ENCODE assay signal across 11 mouse cellular contexts in the genomic region with DNA sequence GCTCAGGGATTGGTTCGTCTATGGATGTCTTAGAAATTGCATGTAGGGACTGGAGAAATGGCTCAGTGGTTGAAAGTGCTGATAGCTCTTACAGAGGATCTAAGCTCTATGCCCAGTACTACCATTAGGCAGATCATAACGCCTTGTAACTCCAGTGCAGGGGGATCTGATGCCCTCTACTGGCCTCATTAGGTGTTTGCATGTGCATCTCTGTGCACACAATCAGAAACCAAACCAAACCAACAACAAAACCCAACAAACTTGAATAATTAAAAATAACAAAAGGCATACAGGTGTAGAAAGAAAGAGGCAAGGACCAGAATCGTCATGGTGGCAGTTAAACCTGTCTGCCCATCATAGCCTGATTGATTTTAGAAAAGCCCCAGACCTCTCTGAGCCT.
DNase-seq lines count a peak whose midpoint lies in the region; ATAC-seq and TF ChIP-seq lines count a peak whose summit lies in the region.
"Had no signal": no experiment of that assay in that cellular context is flagged by ENCODE, and none has a peak within 500 bp of the region (broad histone marks: within the 10 kb centered on the region; RNA-seq: fewer than 3 reads in every experiment).

No protein-coding gene starts in this region.

- no peak for TF ChIP-seq POLR2A in heart, adult 2 months (IDR thresholded peaks at IDR 0.05; ENCODE audit: insufficient read depth, low read depth, low read length)
- no peak for TF ChIP-seq POLR2A in brain, embryonic 14.5 days (IDR thresholded peaks at IDR 0.05; ENCODE audit: borderline replicate concordance, extremely low read depth, insufficient read depth, insufficient read length, poor library complexity, severe bottlenecking)

- TF ChIP-seq EP300 in heart, adult 2 months (IDR thresholded peaks at IDR 0.05; ENCODE audit: insufficient read depth, low read depth, low read length), result no peak
- no peak for TF ChIP-seq EP300 in liver, postnatal 0 days (IDR thresholded peaks at IDR 0.05; ENCODE audit: low read depth)

- ATAC-seq in heart, embryonic 11.5 days (replicated peaks; ENCODE audit: insufficient number of reproducible peaks, low FRiP score, low TSS enrichment), result no peak
- ATAC-seq in liver, postnatal 0 days, result no peak

- no peaks in the 10 kb centered on the region for H3K79me2 ChIP-seq in heart, adult 2 months (replicated peaks; ENCODE audit: control insufficient read depth, insufficient read depth, low read length)

- peak; percentile 60 for TF ChIP-seq CTCF in heart, adult 2 months (IDR thresholded peaks at IDR 0.05)
- peak; percentile 63 for TF ChIP-seq CTCF in liver, postnatal 0 days (IDR thresholded peaks at IDR 0.05; ENCODE audit: low read depth)
- TF ChIP-seq CTCF in brain, embryonic 14.5 days (IDR thresholded peaks at IDR 0.05; ENCODE audit: borderline replicate concordance, extremely low read depth, insufficient read depth, insufficient read length), result peak; percentile 43; the same call in 1 of the 2 replicates

- no peaks in the 10 kb centered on the region for H3K9me3 ChIP-seq in heart, embryonic 11.5 days (replicated peaks; ENCODE audit: control insufficient read depth, low read length)
- no peaks in the 10 kb centered on the region for H3K9me3 ChIP-seq in liver, postnatal 0 days (ENCODE audit: low read length)

- intact Hi-C loops in heart, adult 2 months (cut with DNase I), result no loop called here

- WGBS in heart, adult 2 months, result 64% methylated on average over 3 of the region's 3 CpGs
- WGBS in heart, embryonic 11.5 days (ENCODE audit: insufficient replicate concordance), result 50% methylated on average over 3 of the region's 3 CpGs
- WGBS in liver, postnatal 0 days (ENCODE audit: insufficient replicate concordance), result 47% methylated on average over 3 of the region's 3 CpGs

- DNase-seq in heart, adult 2 months, result no peak
- DNase-seq in liver, postnatal 0 days, result no peak
- no peak for DNase-seq in liver
- no peak for DNase-seq in brain, embryonic 14.5 days (ENCODE audit: low read depth)
- DNase-seq in retina, embryonic 14.5 days (ENCODE audit: low spot score), result peak; percentile 58
- no peak for DNase-seq in urinary bladder, postnatal 10 days (ENCODE audit: low spot score)
- no peak for DNase-seq in T-cell, adult 2 months (ENCODE audit: low spot score)
- DNase-seq: cerebellum, adult 11 months; heart, postnatal 10 days; thymus, postnatal 25 days had no signal

- no peak overlapping the region for H3K9ac ChIP-seq in heart, adult 2 months (ENCODE audit: low read depth, low read length)
- H3K9ac ChIP-seq in heart, embryonic 11.5 days (ENCODE audit: low read depth, low read length), result no peak overlapping the region
- no peak overlapping the region for H3K9ac ChIP-seq in liver, postnatal 0 days (replicated peaks)

- H3K4me2 ChIP-seq in heart, embryonic 11.5 days, result no peak overlapping the region
- H3K4me2 ChIP-seq in liver, postnatal 0 days (ENCODE audit: low read depth, low read length), result no peak overlapping the region

- H3K4me1 ChIP-seq in heart, adult 2 months (ENCODE audit: control insufficient read depth, insufficient read depth, low read length), result no peaks in the 10 kb centered on the region
- H3K4me1 ChIP-seq in heart, embryonic 11.5 days (ENCODE audit: control insufficient read depth, insufficient read depth, low read length), result no peaks in the 10 kb centered on the region
- H3K4me1 ChIP-seq in liver, postnatal 0 days (ENCODE audit: insufficient read depth), result no peaks in the 10 kb centered on the region

- no peak overlapping the region for H3K27ac ChIP-seq in heart, adult 2 months
- no peak overlapping the region for H3K27ac ChIP-seq in heart, embryonic 11.5 days (ENCODE audit: low read depth, low read length)
- H3K27ac ChIP-seq in liver, postnatal 0 days (ENCODE audit: low read depth), result no peak overlapping the region

- H3K27me3 ChIP-seq in heart, adult 2 months (ENCODE audit: control insufficient read depth, insufficient read depth, low read length), result no peaks in the 10 kb centered on the region
- H3K27me3 ChIP-seq in heart, embryonic 11.5 days (ENCODE audit: control insufficient read depth, insufficient read depth, low read length), result no peaks in the 10 kb centered on the region
- no peaks in the 10 kb centered on the region for H3K27me3 ChIP-seq in liver, postnatal 0 days (ENCODE audit: insufficient read depth, low read length)

- no peak overlapping the region for H3K4me3 ChIP-seq in heart, adult 2 months
- H3K4me3 ChIP-seq in heart, embryonic 11.5 days (ENCODE audit: low read depth, low read length), result no peak overlapping the region
- H3K4me3 ChIP-seq in liver, postnatal 0 days (ENCODE audit: low read depth, low read length), result no peak overlapping the region

- H3K36me3 ChIP-seq in heart, adult 2 months (ENCODE audit: control insufficient read depth, insufficient read depth, low read length), result no peaks in the 10 kb centered on the region
- no peaks in the 10 kb centered on the region for H3K36me3 ChIP-seq in heart, embryonic 11.5 days (ENCODE audit: control insufficient read depth, insufficient read depth, low read length)
- H3K36me3 ChIP-seq in liver, postnatal 0 days (replicated peaks; ENCODE audit: insufficient read depth, low read length), result no peaks in the 10 kb centered on the region
